Mouse (Mus musculus): ENCODE results near the gene Psmc3.

GRCm38 (mm10) chr2:91053181-91053933, 452 bp upstream of the Psmc3 start:
- TF ChIP-seq CTCF (IDR thresholded peaks at IDR 0.05; ENCODE audit: low read depth, low read length) = no peak
- no peak for TF ChIP-seq POLR2A (IDR thresholded peaks at IDR 0.05; ENCODE audit: borderline replicate concordance, low read depth, low read length)
